Mouse (Mus musculus) intestine, embryonic 16.5 days (tissue): ENCODE results near the gene Gm5415. TPM values are rescaled to one million over a fixed set of nuclear protein-coding genes. Genes with fewer than 3 reads are reported as not detected.
"Not testable (repeated sequence)": the region's sequence is repeated elsewhere in the genome, so short reads cannot be mapped to it uniquely, and the experiment has no call there.

ENCODE experiments used
- ATAC-seq: fragments of 200-750 bp; cut with Nextera tagmentation; 2 replicates; pipeline ENCODE4 v1.8.0; 2017; ENCODE audit warnings: moderate TSS enrichment, moderate library complexity
- H3K27ac ChIP-seq: fragments of 300-500 bp; sonication (generic); 2 replicates; pipeline ENCODE4 v1.5.1; 2014; ENCODE audit warnings: mild to moderate bottlenecking, low read length
- H3K27me3 ChIP-seq: fragments of 300-500 bp; sonication (generic); replicated peaks from 2 replicates; pipeline ENCODE4 v1.6.1; 2014; ENCODE audit warnings: low read length, control low read depth, mixed read lengths; ENCODE audit not compliant: control insufficient read depth, insufficient read depth
- H3K36me3 ChIP-seq: fragments of 300-500 bp; sonication (generic); 2 replicates; pipeline ENCODE4 v1.6.1; 2014; ENCODE audit warnings: low read length, control low read depth; ENCODE audit not compliant: control insufficient read depth, insufficient read depth
- H3K4me1 ChIP-seq: fragments of 300-500 bp; sonication (generic); 2 replicates; pipeline ENCODE4 v1.6.1; 2014; ENCODE audit warnings: low read length, control low read depth, mixed read lengths; ENCODE audit not compliant: control insufficient read depth, insufficient read depth
- H3K4me2 ChIP-seq: fragments of 300-500 bp; sonication (generic); 2 replicates; pipeline ENCODE4 v1.6.1; 2014; ENCODE audit warnings: low read depth, low read length, control low read depth
- H3K4me3 ChIP-seq: fragments of 300-500 bp; sonication (generic); 2 replicates; pipeline ENCODE4 v1.5.1; 2014; ENCODE audit warnings: mild to moderate bottlenecking, low read length
- H3K9ac ChIP-seq: fragments of 300-500 bp; sonication (generic); 2 replicates; pipeline ENCODE4 v1.6.1; 2014; ENCODE audit warnings: low read depth, low read length
- H3K9me3 ChIP-seq: fragments of 300-500 bp; sonication (generic); 2 replicates; pipeline ENCODE4 v1.6.1; 2016; ENCODE audit warnings: low read length, control low read depth; ENCODE audit not compliant: control insufficient read depth
- WGBS: fragments of 180-500 bp; shearing (Covaris S2); extraction: QIAGEN DNeasy Blood & Tissue Kit; methylation state at CpG from one replicate; pipeline ENCODE4 v1.1.7; 2014; 5-methylcytosine and 5-hydroxymethylcytosine counted together
- polyA plus RNA-seq: library from polyadenylated mRNA; unstranded; fragments of >200 nt; fragmentation: Nextera tagmentation; extraction: Ambion mirVana; gene quantifications from 2 replicates; pipeline ENCODE4 v1.2.1, GENCODE M21; 2015

Gene Gm5415
- 0.04 and 0.05 TPM in 2 replicates for polyA plus RNA-seq

GRCm38 (mm10) chr1:32547194-32547593 lies at the start of gene Gm5415:
Gm5415 (minus strand) TSS chr1:32547294.
- not testable (repeated sequence) for H3K36me3 ChIP-seq, H3K9ac ChIP-seq, ATAC-seq, H3K9me3 ChIP-seq, H3K4me2 ChIP-seq, H3K27ac ChIP-seq, H3K27me3 ChIP-seq, H3K4me3 ChIP-seq, H3K4me1 ChIP-seq
- 73% methylated on average over 2 of the region's 7 CpGs for WGBS

- no peaks in the 10 kb centered on the region for H3K9me3 ChIP-seq
- no peaks in the 10 kb centered on the region for H3K27me3 ChIP-seq
- H3K4me1 ChIP-seq = no peaks in the 10 kb centered on the region
- no peak overlapping the region for H3K4me3 ChIP-seq
- 94% methylated on average over 2 of the region's 2 CpGs for WGBS
- H3K4me2 ChIP-seq = no peak overlapping the region
- no peak overlapping the region for H3K9ac ChIP-seq
- no peaks in the 10 kb centered on the region for H3K36me3 ChIP-seq
- ATAC-seq = no peak
- H3K27ac ChIP-seq = no peak overlapping the region
Measured at GRCm38 (mm10) chr1:32568901-32569300, 21.8 kb upstream of the Gm5415 start.

- no peak for ATAC-seq
- H3K4me2 ChIP-seq = no peak overlapping the region
- H3K27ac ChIP-seq = no peak overlapping the region
- no peaks in the 10 kb centered on the region for H3K36me3 ChIP-seq
- H3K4me1 ChIP-seq = no peaks in the 10 kb centered on the region
- no peaks in the 10 kb centered on the region for H3K27me3 ChIP-seq
- no peaks in the 10 kb centered on the region for H3K9me3 ChIP-seq
- no peak overlapping the region for H3K9ac ChIP-seq
- H3K4me3 ChIP-seq = no peak overlapping the region
- 49% methylated on average over 4 of the region's 4 CpGs for WGBS
Measured at GRCm38 (mm10) chr1:32553925-32554324, 6.8 kb upstream of the Gm5415 start.

- Histone ChIP-seq H3K9me3 (no peaks in the 10 kb centered on the region), H3K27me3 (no peaks in the 10 kb centered on the region), H3K27ac (no peak overlapping the region), H3K4me3 (no peak overlapping the region), H3K36me3 (no peaks in the 10 kb centered on the region), H3K9ac (no peak overlapping the region), H3K4me1 (no peaks in the 10 kb centered on the region), H3K4me2 (no peak overlapping the region)
- 90% methylated on average over 3 of the region's 3 CpGs for WGBS
- no peak for ATAC-seq
Measured at GRCm38 (mm10) chr1:32553459-32553858, 6.4 kb upstream of the Gm5415 start.

GRCm38 (mm10) chr1:32503381-32503780 lies 43.7 kb downstream of the Gm5415 start:
- Histone ChIP-seq H3K9me3 (no peaks in the 10 kb centered on the region), H3K27ac (no peak overlapping the region), H3K4me2 (no peak overlapping the region), H3K4me3 (no peak overlapping the region), H3K27me3 (no peaks in the 10 kb centered on the region), H3K9ac (no peak overlapping the region), H3K36me3 (no peaks in the 10 kb centered on the region), H3K4me1 (no peaks in the 10 kb centered on the region)
- no peak for ATAC-seq
- 93% methylated on average over 6 of the region's 6 CpGs for WGBS
